Mouse (Mus musculus): ENCODE measurements around the gene Gabrr2.

GRCm38 (mm10) chr4:33052055-33052454, 10.7 kb upstream of the Gabrr2 start:
- TF ChIP-seq CTCF (conservative IDR thresholded peaks at IDR 0.05; ENCODE audit: low read length) (no peak), POU5F1 (IDR thresholded peaks at IDR 0.05; ENCODE audit: borderline replicate concordance, low read length) (no peak), NANOG (IDR thresholded peaks at IDR 0.05; ENCODE audit: borderline replicate concordance, low read length) (no peak)

All from E14TG2a.4 (cell line).